Mouse (Mus musculus) lung, adult 2 months (tissue): ENCODE measurements around the gene Ttyh3.

Source experiments
- CTCF ChIP-seq: fragments of 200-500 bp; IDR thresholded peaks from 2 replicates; pipeline ENCODE4 v1.5.1; 2011; ENCODE audit warnings: mild to moderate bottlenecking, low read length, control low read depth; ENCODE audit not compliant: insufficient read depth
- POLR2A ChIP-seq: fragments of 200-500 bp; IDR thresholded peaks from 2 replicates; pipeline ENCODE4 v1.6.1; 2011; ENCODE audit warnings: low read depth, mild to moderate bottlenecking, control low read depth, low read length, borderline replicate concordance; ENCODE audit errors: extremely low read depth

GRCm38 (mm10) chr5:140627580-140627979 lies 21.3 kb downstream of the Ttyh3 start:
- no peak for TF ChIP-seq CTCF
- TF ChIP-seq POLR2A: no peak
